Mouse (Mus musculus) embryonic fibroblast, embryonic 13.5 days (primary cell): ENCODE results near the gene 4932438H23Rik.

Experiments used
- CTCF ChIP-seq: IDR thresholded peaks from 2 replicates; pipeline ENCODE4 v1.5.1; 2011; ENCODE audit warnings: mild to moderate bottlenecking, control low read depth, low read length, moderate library complexity, borderline replicate concordance; ENCODE audit not compliant: insufficient read depth
- POLR2A ChIP-seq: IDR thresholded peaks from 2 replicates; pipeline ENCODE4 v1.6.1; 2011; ENCODE audit warnings: low read depth, mild to moderate bottlenecking, control low read depth, low read length, moderate library complexity

DNA sequence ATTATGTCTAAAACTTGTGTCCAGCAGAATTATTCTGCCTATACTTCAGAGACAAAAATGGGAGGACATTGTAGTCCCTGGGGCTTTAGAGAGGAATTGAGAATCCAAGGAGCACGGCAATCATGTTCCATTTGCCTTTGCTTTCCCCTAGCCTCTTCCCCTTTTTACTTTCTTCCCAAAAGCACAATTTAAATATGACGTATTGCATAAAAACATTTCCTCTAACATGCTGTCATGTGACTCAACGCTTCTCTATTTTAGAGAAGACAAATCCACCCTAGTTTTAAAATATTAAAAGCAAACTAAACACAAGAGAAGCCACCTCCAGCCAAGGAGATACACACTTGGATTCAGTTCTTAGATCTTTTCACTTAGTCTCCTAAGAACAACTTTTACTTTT lies 83.1 kb downstream of the 4932438H23Rik start:
- no peak for TF ChIP-seq CTCF
- no peak for TF ChIP-seq POLR2A
